Mouse (Mus musculus): ENCODE results near the gene Ptges2.

Gene Ptges2

DNA sequence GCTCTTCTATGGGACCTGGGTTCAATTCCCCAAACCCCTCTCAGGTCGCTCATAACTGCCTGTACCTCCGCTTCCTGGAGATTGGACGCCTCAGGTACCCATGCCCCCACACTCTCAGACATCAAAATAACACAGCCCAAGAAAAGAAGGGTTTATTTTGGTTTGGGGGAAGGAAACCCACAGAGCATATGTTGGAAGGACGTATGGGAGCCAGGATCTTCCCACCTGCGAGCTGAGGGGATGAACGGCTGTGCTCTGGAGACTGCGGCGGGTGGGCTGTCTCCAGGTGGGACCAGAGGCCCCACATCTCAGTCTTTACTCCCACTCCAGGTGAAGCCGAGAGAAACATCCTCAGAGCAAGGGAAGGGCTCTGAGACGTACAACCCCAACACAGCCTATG, 18.7 kb upstream of the Ptges2 start:
- no peak for DNase-seq

DNA sequence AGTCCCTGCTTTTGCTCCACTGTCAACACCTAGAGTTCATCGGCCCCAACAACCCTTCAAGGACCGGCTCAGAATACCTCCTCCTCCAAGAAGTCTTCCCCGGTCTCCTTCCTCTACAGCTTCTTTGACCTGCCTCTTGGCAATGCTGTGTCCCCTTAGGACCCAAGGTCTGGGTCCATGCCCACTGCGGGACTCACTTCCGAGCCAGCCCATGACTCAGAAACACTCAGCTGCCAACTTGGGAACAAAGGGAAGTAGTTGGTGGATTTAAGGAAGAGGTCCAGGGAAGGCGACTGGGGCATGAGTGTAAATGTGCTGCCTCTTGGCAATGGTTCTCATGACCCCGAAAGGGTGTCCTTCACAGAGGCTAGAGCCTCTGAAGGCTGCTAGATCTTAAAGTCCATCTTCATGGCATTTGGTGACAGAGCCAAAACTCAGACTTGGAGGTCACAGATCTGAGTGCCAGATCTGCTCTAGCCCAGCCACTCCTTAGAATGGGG, 15.6 kb upstream of the Ptges2 start:
- DNase-seq, result no peak

DNA sequence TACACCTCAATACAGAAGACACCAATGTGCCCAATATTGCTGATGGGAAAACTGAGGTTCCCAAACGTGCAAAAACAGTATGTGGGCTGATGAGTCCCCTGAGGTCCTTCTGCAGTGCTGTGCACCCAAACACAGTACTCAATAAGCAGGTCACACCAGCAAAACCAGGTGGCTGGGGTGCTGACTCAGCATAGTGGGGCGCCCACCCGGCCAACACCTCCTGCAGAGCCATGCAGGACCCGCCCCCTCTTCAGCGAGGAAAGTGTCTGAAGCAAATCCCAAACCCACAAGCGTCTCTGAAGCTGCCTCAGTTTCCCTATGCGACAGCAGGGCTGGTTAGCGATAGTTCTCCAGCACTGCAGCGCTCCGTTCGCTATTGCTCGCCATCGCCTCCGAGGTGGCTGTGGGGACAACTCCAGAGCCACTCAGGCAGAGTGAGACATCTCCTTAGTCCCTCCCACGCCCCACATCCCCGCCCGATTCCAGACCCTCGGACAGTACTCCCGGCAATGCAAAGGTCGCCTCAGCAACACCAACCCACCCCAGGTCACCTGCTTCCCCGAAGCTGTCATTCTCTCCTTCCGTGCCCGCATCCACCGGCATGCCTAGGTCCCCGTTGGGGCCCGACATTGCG, 14.4 kb upstream of the Ptges2 start:
- no peak for DNase-seq

- DNase-seq, result peak; percentile 92
These were observed 13.9 kb upstream of the Ptges2 start, which contains the start of gene 1110008P14Rik for GRCm38 (mm10) chr2:32381775-32382223. 1110008P14Rik (minus strand) TSS chr2:32381938.

DNA sequence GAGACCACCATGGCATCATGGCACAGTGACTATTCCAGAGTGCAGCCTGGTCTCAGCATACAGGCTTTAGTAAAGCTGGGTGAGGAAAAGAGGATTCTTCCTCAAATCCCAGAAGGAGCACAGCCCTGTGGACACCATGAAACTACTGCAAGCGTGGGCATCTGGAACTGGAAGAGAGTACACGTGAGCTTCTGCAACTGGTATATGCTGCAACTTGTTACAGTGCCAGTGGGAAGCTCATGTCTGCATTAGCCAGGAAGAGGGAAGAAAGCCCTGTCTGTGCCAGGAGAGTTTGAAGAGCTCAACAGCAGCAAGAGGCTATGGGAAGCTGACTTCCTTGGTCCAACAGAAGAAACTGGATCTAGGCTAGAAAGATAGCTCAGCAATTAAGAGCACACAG, 13.0 kb upstream of the Ptges2 start:
- no peak for DNase-seq

DNA sequence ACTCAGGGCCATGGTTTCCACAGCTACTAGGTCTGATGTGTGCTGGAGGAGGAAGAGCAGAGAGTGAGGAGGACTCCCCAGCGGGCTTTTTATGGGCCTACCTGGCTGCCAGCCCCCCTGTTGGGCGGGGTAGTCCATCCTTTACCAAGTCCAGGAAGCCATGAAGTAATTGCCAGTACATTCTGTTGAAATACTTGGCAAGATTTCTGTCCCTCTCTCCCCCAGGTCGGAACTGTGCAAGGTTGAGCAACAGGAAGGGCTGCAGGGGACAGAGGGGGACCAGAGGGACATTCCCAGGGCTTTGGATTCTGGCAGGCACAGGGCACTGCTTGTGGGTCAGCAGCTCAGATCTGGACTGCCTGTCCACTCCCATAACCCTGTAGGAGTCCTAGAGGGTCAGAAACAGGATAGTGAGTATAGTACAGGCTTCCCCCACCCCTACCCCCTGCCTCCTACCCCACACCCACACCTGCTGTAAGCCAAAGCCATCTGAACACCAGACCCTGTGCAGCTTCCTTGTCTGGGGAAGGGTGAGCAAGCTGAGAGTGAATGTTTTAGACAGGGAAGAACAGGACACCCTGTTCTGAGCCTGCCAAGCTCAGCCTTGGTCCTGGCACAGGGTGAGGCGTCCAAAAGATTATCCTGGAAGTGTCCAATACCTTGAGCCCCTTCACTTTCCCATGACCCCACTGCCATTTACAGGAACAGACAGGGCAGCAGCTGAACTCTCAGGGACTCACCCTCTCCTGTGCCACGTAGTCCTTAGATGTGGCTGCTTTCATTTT, 7.8 kb upstream of the Ptges2 start, which contains the start of gene Lcn2:
Gene Lcn2 (minus strand): TSS at position 547 of the 785 bp plus-strand sequence.
- no peak for DNase-seq

GRCm38 (mm10) chr2:32389157-32389556, 6.5 kb upstream of the Ptges2 start:
- DNase-seq, result no peak

- DNase-seq, result no peak
These were observed 4.8 kb upstream of the Ptges2 start for GRCm38 (mm10) chr2:32390871-32391270.

GRCm38 (mm10) chr2:32392063-32392462, 3.6 kb upstream of the Ptges2 start:
- no peak for DNase-seq

GRCm38 (mm10) chr2:32394973-32395372, 723 bp upstream of the Ptges2 start:
- no peak for DNase-seq

GRCm38 (mm10) chr2:32395946-32396621, 388 bp downstream of the Ptges2 start:
- peak; percentile 96 for DNase-seq

GRCm38 (mm10) chr2:32396695-32397094, 999 bp downstream of the Ptges2 start:
- DNase-seq, result no peak

GRCm38 (mm10) chr2:32404663-32405062, 9.0 kb downstream of the Ptges2 start:
- DNase-seq, result peak; percentile 92

- DNase-seq, result no peak
These were observed 11.6 kb downstream of the Ptges2 start for GRCm38 (mm10) chr2:32407144-32407824.

GRCm38 (mm10) chr2:32408429-32409424, 13.0 kb downstream of the Ptges2 start:
- DNase-seq, result no peak

DNA sequence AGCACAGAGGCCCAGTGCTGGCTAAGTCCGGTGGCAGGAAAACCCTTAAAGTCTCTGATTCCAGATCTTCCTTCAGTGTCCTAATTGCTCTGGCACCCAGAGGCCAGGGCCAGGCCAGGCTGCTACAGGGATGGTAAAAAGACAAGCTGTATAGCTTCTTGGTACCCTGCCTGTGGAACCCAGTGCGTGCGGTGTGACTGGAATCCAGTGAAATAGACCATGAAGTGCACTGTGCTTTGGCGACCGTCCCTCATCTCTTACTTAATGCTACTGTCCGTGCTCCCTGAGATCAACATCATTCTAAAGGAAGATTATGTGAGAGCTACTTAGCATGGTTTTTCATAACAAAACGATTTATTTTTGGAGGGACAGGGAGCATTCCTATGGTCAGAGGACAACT, 15.7 kb downstream of the Ptges2 start:
- DNase-seq, result no peak

- DNase-seq, result no peak
These were observed 17.2 kb downstream of the Ptges2 start for GRCm38 (mm10) chr2:32412742-32413531.

DNA sequence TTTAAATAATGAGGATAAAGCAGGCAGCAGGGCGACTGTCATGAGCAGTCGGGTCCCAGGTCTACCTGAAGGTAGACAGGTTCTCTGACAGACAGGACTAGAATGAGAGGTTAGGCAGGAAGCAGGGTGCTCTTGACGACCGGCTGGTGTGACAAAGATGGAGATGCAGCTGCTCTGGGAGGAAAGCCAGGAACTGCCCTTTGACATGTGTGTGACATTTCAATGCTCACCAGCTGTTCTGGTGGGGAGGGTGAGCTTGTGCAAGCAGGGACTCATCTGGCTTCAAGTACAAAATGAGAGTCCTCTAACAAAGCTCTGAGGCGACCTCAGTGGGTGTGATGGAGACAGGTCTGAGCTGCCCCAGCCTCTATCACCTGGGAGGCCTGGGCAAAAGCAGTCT, 18.2 kb downstream of the Ptges2 start:
- DNase-seq, result no peak

- no peak for DNase-seq
These were observed 20.1 kb downstream of the Ptges2 start for GRCm38 (mm10) chr2:32415801-32416200.

- DNase-seq, result no peak
These were observed 20.9 kb downstream of the Ptges2 start for GRCm38 (mm10) chr2:32416556-32416955.

DNA sequence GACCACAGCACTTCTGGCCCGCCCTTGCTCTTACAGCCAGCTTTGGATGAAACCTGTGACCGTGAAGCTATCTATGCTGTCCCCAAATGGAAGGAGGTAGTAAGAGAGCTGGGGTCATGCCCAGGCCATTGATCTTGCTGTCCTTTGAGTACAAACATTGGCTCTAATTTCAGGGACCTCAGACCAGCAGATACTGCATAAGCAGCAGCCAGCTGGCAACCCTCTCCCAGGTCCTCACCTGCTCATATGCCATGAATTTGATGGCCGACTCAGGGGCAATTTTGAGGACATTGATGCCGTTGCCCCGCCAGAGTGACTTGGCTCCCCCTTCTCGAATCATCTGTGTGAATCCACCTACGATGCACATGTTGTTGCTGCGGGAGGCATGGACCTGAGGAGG, 21.8 kb downstream of the Ptges2 start:
- no peak for DNase-seq
